Mouse (Mus musculus) heart, embryonic 10.5 days (tissue): Measurements from ENCODE around the gene P4htm. TPM values are rescaled to one million over a fixed set of nuclear protein-coding genes. Genes with fewer than 3 reads are reported as not detected.

Source experiments
- DNase-seq: peaks from one replicate; pipeline ENCODE4 v3.0.0-alpha.2; 2017; ENCODE audit warnings: low spot score
- H3K27ac ChIP-seq: fragments of 300-500 bp; sonication (generic); 2 replicates; pipeline ENCODE4 v1.5.1; 2016; ENCODE audit warnings: mild to moderate bottlenecking
- H3K27me3 ChIP-seq: fragments of 300-500 bp; sonication (generic); 2 replicates; pipeline ENCODE4 v1.6.1; 2016; ENCODE audit warnings: mild to moderate bottlenecking; ENCODE audit not compliant: poor library complexity, insufficient read depth, severe bottlenecking
- H3K36me3 ChIP-seq: fragments of 300-500 bp; sonication (generic); 2 replicates; pipeline ENCODE4 v1.6.1; 2016; ENCODE audit warnings: mild to moderate bottlenecking, moderate library complexity
- H3K4me1 ChIP-seq: fragments of 300-500 bp; sonication (generic); 2 replicates; pipeline ENCODE4 v1.6.1; 2016; ENCODE audit warnings: mild to moderate bottlenecking
- H3K4me3 ChIP-seq: fragments of 300-500 bp; sonication (generic); 2 replicates; pipeline ENCODE4 v1.5.1; 2016; ENCODE audit warnings: mild to moderate bottlenecking, moderate library complexity
- H3K9me3 ChIP-seq: fragments of 300-500 bp; sonication (generic); 2 replicates; pipeline ENCODE4 v1.6.1; 2016; ENCODE audit warnings: mild to moderate bottlenecking, moderate library complexity
- WGBS: fragments of 180-500 bp; shearing (Covaris S2); methylation state at CpG from one replicate; pipeline ENCODE4 v1.1.7; 2016; 5-methylcytosine and 5-hydroxymethylcytosine counted together
- polyA plus RNA-seq: library from polyadenylated mRNA; unstranded; fragments of >200 nt; fragmentation: Nextera tagmentation; extraction: Ambion mirVana; gene quantifications from 2 replicates; pipeline ENCODE4 v1.2.1, GENCODE M21; 2016

P4htm gene
- polyA plus RNA-seq, 1 experiment from 2014 or later, result 13.2 TPM

DNA sequence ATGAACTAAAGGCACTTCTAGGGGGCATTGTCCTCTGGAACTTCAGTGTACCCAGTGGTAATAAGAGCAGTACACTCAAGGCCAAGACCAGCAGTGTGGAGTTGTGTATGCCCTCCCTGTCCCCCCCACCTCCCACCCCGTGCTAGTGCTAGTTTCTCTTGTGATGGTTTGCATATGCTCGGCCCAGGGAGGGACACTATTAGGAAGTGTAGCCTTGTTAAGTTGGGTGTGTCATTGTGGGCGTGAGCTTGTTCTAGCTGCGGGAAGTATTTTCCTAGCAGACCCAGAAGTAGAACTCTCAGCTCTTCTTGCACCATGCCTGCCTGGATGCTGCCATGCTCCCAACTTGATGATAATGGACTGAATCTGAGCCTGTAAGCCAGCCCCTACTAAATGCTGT, 4.5 kb upstream of the P4htm start:
- Histone ChIP-seq H3K4me3 (no peak overlapping the region), H3K36me3 (peaks cover 51% of the 10 kb centered on the region)
- 85% methylated on average over 4 of the region's 4 CpGs for WGBS

DNA sequence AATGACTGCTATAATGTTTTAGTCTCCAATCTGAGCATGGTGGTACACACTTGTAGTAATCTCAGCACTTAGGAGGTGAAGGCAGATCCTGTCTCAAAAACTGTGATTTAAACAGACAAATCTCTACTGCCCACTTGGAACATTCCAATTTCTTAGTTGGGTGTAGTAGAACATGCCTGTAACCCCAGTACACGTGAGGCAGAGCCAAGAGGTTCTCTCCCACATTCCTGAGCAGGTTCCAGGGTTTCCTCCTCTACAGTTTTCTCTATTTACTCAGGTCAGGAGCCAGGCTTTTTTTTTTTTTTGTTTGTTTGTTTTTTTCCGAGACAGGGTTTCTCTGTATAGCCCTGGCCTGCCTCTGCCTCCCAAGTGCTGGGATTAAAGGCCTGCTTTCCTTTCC, 2.5 kb upstream of the P4htm start:
- H3K27ac ChIP-seq, result no peak overlapping the region
- H3K9me3 ChIP-seq, result no peaks in the 10 kb centered on the region
- peaks cover 31% of the 10 kb centered on the region for H3K36me3 ChIP-seq
- no peak for DNase-seq
- 52% methylated on average over 2 of the region's 2 CpGs for WGBS
- no peaks in the 10 kb centered on the region for H3K27me3 ChIP-seq
- H3K4me1 ChIP-seq, result peaks cover 30% of the 10 kb centered on the region
- H3K4me3 ChIP-seq, result no peak overlapping the region

More for the DNA sequence above, 4.5 kb upstream of the P4htm start:
- peaks cover 18% of the 10 kb centered on the region for H3K4me1 ChIP-seq
- H3K27me3 ChIP-seq, result no peaks in the 10 kb centered on the region
- no peaks in the 10 kb centered on the region for H3K9me3 ChIP-seq
- H3K27ac ChIP-seq, result no peak overlapping the region
- no peak for DNase-seq

DNA sequence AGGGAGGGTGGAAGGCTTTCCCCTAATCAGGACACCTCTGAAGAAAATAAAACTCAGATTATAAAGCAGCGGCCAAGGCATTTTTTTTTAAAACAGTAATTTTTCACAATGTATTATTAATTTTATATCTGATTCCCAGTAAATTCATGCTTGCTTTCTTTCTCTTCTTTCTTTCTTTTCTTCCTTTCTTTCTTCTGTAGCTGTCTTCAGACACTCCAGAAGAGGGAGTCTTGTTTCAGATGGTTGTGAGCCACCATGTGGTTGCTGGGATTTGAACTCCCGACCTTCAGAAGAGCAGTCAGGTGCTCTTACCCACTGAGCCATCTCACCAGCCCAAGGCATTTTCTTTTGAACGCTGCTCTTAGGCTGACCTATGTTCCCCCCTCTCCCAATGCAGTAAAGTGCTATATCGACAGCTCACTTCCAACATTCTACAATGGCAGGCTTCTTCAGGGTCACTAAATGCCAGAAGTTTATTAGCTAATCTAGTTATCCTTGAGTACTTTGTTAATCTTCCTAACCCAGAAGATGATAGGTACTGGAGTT, 1.6 kb upstream of the P4htm start:
- H3K27me3 ChIP-seq, result no peaks in the 10 kb centered on the region
- 82% methylated on average over 4 of the region's 4 CpGs for WGBS
- H3K4me3 ChIP-seq, result no peak overlapping the region
- H3K4me1 ChIP-seq, result peaks cover 30% of the 10 kb centered on the region
- no peaks in the 10 kb centered on the region for H3K9me3 ChIP-seq
- no peak overlapping the region for H3K27ac ChIP-seq
- H3K36me3 ChIP-seq, result peaks cover 22% of the 10 kb centered on the region
- no peak for DNase-seq

DNA sequence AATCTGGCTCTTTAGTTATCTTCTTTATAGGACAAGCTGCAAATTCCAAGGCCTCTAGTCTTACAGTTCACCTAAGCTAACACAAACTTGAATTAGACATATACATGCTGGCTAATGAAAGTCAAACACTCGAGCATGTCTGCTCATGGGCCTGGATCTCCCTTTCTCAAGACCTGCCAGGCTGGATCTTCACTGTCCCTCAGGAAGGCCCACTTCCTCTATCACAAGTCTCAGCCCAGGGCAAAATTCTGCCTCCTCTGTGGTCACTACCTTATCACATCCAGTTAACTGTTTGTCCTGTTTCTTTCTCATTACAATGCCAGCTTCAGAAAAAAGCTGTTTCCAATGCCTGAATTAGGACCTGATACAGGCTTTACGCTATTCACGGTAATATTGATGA, 3.1 kb downstream of the P4htm start:
- H3K9me3 ChIP-seq, result no peaks in the 10 kb centered on the region
- DNase-seq, result no peak
- H3K4me3 ChIP-seq, result peak overlapping the region; percentile 16; the same call in 1 of the 2 replicates
- H3K27ac ChIP-seq, result peak overlapping the region; percentile 57
- H3K4me1 ChIP-seq, result peaks cover 41% of the 10 kb centered on the region
- 32% methylated on average over 3 of the region's 3 CpGs for WGBS
- H3K27me3 ChIP-seq, result no peaks in the 10 kb centered on the region
- H3K36me3 ChIP-seq, result peaks cover 6% of the 10 kb centered on the region

DNA sequence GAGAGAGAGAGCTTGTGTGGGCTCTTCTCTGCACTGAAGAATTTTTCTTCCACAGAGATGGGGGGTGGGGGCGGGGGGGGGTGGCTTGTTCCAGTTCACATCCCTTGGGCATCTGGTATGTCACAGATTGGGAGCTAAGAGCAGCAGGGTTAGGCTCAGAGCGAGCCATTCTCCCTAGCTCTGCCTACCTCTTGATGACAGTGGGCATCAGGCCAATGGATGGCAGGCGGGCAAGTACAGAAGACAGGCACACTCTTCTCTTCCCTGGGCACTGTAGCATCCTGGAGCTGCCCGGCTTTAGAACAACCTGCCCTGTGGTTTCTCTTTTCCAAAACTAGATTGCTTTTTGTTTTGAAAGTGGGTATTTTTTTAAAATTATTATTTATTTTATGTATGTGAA, 6.0 kb downstream of the P4htm start:
- WGBS, result 80% methylated on average over 4 of the region's 4 CpGs
- Histone ChIP-seq H3K4me3 (no peak overlapping the region), H3K36me3 (peaks cover 6% of the 10 kb centered on the region), H3K9me3 (no peaks in the 10 kb centered on the region), H3K27ac (no peak overlapping the region), H3K27me3 (no peaks in the 10 kb centered on the region), H3K4me1 (peaks cover 53% of the 10 kb centered on the region)
- no peak for DNase-seq

DNA sequence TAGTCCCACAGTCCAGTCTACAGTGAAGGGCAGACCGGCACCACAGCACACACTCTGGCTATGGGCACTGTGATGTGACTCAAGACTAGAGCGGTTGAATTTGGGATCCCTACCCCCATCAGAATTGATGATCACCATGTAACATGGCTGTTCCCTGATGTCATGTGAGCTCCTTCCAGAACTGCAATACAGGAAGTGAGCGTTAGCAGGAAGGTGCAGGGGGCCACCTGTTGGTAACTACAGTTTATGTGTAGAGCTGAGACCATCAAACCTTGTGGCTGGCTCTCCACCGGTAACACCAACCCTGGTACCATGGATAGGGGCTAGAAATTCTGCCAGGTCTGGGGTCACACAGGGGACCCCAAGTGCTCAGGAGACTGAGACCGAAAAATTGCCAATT, 8.2 kb downstream of the P4htm start:
- Histone ChIP-seq H3K4me1 (peaks cover 46% of the 10 kb centered on the region), H3K9me3 (no peaks in the 10 kb centered on the region), H3K4me3 (no peak overlapping the region), H3K36me3 (peaks cover 6% of the 10 kb centered on the region), H3K27me3 (no peaks in the 10 kb centered on the region), H3K27ac (peak overlapping the region; percentile 92)
- WGBS, result 71% methylated on average over 5 of the region's 5 CpGs
- DNase-seq, result no peak

DNA sequence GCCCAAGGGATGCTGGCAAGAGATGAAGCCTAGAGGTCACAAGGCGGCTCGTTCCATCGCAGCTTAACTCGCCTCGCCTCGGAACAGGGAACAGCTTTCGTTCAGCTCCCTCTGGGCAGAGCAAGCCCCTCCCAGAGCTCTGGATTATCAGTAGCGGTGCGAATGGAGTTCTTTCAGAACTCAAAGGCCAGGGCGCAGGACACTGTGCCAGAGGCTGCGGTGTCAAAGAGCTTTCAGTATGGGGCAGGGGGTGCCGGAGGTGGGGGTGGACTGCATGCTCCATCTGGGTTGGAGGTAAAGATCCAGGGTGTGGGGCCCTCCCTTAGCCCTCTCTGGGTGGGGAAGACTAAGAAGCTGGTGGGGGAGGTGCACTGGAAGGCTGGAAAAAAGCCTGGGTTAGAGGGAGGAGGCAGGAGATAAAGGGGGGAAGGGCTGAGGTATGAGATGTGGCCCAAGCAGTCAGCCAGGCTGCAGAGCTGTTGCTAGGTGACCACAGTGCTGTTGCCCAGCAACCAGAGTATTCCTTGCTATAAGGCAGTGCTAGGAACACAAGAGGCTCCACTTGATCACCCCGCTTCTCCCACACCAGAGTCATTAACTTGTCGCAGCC, 9.8 kb downstream of the P4htm start:
- peaks cover 3% of the 10 kb centered on the region for H3K36me3 ChIP-seq
- H3K27ac ChIP-seq, result peak overlapping the region; percentile 92
- WGBS, result 1% methylated on average over 14 of the region's 14 CpGs
- H3K4me1 ChIP-seq, result peaks cover 51% of the 10 kb centered on the region
- no peaks in the 10 kb centered on the region for H3K27me3 ChIP-seq
- peak overlapping the region; percentile 54 for H3K4me3 ChIP-seq
- peak; percentile 97 for DNase-seq
- H3K9me3 ChIP-seq, result no peaks in the 10 kb centered on the region

DNA sequence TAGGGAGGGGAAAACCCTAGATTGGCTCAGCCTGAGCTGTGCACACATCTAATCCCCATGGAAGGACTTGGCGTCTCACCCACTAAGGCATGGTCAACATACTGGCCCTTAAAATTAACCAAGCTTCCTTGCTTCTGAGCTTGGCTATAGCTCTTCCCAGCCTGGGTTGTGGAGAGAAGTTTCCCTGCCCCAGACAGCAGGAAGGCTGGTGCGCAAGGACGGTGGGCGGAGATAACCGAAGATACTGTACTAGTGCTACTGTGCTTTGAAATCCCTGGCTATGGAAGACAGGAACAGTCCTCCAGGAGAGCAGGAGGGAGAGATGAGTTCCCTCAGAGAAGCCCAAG, 18.1 kb downstream of the P4htm start:
- Histone ChIP-seq H3K27me3 (no peaks in the 10 kb centered on the region), H3K4me1 (peaks cover 66% of the 10 kb centered on the region), H3K36me3 (peaks cover 42% of the 10 kb centered on the region), H3K9me3 (no peaks in the 10 kb centered on the region), H3K4me3 (peak overlapping the region; percentile 82), H3K27ac (peak overlapping the region; percentile 97)
- WGBS, result 46% methylated on average over 5 of the region's 5 CpGs
- DNase-seq, result no peak

DNA sequence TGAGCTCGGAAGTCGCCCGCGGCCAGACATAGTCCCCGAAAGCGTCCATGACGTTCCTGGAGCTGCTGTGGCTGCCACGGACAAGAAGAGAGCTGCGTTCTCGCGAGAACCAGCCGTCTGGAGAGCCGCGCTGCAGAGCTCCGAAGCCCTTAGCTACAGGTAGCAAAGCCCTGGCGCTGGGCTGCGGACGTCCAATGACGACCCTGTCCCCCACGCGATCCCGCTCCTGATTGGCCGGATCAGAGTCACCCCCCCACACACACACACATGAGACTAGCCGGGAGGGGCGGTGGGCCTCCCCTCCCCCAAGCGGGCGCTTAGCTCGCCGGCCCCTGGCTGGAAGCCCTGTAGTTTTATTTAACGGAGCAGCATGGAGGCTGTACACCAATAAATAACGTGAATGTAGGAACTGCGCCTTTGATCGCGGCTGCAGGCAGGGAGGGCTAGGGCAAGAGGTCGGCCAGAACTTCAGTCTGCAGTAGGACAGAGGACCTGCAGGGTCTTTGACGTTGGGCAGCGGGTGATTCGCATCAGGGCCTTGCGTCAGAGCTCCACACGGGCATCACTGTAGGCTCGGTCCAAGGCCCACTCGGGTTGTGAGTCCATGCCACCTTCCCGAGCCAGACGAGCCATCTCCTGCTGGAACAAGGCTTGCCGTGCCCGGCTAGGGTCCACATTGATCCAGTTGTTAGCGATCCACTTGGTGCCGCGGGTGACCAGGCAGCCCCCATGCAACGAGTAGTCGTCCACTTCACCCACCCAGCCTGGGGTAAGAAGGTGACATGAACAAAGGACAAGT, 18.7 kb downstream of the P4htm start, which contains the start of gene Wdr6:
Gene Wdr6, minus strand, starts transcription at position 195 of the 799 bp plus-strand sequence.
- peak within 1 kb of the TSS; percentile 82 for H3K4me3 ChIP-seq
- peaks cover 48% of the 10 kb centered on the region for H3K36me3 ChIP-seq
- no peaks in the 10 kb centered on the region for H3K27me3 ChIP-seq
- H3K9me3 ChIP-seq, result no peaks in the 10 kb centered on the region
- peak within 1 kb of the TSS; percentile 97 for H3K27ac ChIP-seq
- WGBS, result 5% methylated on average over 51 of the region's 51 CpGs
- H3K4me1 ChIP-seq, result peaks cover 71% of the 10 kb centered on the region
- peak; percentile 99 for DNase-seq

DNA sequence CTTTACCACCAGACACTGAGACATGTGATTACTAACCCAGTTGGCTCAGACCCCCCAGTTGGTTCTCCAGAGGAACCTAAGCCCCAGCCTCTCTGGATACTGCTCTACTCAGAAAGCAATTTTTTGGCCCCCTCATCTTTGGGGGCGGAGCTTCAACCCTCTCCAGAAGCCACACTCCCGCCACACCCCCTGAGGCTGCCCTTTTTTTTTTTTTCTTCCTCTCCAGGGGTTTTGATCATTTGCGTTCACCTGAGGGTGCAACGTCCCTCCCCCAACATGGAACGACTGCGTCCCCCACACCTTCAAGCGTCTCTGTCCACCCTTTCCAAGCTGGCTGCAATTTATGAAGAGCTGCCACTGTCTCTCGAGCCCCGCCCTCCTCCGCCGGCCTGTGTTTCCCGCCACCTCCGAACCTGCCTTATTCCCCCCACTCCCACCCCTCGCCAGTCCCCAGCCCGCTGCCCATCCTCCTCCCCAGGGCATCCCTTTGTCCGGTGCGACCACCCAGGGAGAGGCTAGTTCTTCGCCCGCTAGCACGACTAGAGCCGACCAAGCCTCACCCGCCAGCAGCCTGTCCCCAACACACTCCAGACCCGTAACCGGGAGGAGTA, 19.4 kb downstream of the P4htm start:
- DNase-seq, result no peak
- peaks cover 55% of the 10 kb centered on the region for H3K36me3 ChIP-seq
- peak overlapping the region; percentile 82 for H3K4me3 ChIP-seq
- no peaks in the 10 kb centered on the region for H3K27me3 ChIP-seq
- peak overlapping the region; percentile 97 for H3K27ac ChIP-seq
- WGBS, result 1% methylated on average over 24 of the region's 24 CpGs
- no peaks in the 10 kb centered on the region for H3K9me3 ChIP-seq
- peaks cover 71% of the 10 kb centered on the region for H3K4me1 ChIP-seq

DNA sequence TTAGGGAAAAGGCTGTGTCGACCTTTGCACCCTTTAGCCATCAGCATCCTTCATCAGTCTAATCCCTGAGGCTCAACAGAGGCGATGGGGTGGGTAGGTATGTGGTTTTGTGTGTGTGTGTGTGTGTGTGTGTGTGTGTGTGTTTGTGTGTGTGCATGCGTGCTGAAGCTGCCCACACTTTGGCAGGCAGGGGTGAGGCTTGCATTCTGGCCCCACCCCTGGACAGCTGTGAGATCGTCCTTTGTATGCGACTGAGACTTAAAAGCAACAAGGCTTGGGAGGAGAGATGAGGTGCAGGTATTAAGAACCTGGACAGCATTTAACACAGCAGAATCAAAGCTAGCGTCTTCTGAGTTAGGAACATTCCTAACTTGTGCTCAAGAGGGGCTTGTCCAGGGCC, 20.4 kb downstream of the P4htm start:
- Histone ChIP-seq H3K4me3 (peak overlapping the region; percentile 82), H3K9me3 (no peaks in the 10 kb centered on the region), H3K4me1 (peaks cover 66% of the 10 kb centered on the region), H3K27ac (no peak overlapping the region), H3K27me3 (no peaks in the 10 kb centered on the region), H3K36me3 (peaks cover 63% of the 10 kb centered on the region)
- WGBS, result 66% methylated on average over 6 of the region's 6 CpGs
- no peak for DNase-seq

DNA sequence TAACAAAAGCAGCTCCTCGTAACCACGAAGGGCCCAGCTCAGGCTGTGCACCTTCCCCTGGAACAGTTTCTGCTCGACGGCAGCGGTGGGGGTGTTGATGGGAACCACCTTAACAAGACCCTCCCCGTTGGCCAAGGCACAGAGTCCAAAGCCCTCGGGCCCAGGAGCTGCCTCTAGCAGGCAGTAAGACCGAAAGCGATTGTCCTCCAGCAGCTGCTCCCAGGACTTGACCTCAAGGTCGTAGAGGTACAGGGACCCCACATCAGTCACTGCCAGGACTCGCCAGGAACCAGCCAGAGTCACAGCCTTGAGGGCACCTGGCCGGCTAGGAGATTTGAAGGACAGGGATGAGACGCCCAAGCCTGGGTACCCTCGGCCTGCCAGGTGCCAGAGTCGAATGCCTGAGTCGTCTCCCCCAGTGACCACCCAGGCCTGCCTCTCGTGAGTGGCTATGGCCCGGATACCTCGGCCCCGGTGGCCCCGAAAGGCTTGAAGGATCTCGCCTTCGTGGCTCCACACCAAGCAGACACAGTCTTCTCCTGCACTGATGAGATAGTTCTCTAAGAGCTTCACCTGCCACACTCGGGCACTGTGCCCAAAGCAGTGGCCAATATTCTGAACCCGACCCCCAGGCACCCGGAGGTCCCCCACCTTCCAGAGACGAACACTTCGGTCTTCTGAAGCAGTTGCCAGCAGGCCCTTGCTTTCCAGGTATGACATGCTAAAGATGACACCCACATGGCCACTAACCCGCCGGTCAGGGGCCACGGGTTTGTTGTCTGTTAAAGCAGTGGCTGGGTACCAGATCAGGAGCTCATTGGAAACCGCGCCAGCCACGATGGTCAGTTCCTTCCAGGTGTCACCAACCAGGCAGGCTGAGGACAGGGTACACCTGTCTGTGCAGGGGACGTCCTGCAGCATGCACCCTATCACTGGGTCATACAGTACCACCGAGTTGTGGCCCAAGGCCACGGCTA, 21.9 kb downstream of the P4htm start:
- no peak overlapping the region; the same call in 1 of the 2 replicates for H3K4me3 ChIP-seq
- H3K4me1 ChIP-seq, result peaks cover 70% of the 10 kb centered on the region
- H3K27ac ChIP-seq, result peak overlapping the region; percentile 23; the same call in 1 of the 2 replicates
- H3K27me3 ChIP-seq, result no peaks in the 10 kb centered on the region
- DNase-seq, result peak; percentile 73
- no peaks in the 10 kb centered on the region for H3K9me3 ChIP-seq
- 89% methylated on average over 37 of the region's 37 CpGs for WGBS
- H3K36me3 ChIP-seq, result peaks cover 65% of the 10 kb centered on the region
